Mouse (Mus musculus) heart, postnatal 25 days (tissue): Measurements from ENCODE around the gene Odr4. TPM values are rescaled to one million over a fixed set of nuclear protein-coding genes. Genes with fewer than 3 reads are reported as not detected.

Experiments
- DNase-seq: peaks from one replicate; pipeline ENCODE4 v3.0.0; 2022; ENCODE audit warnings: low spot score
- intact Hi-C: fragments of 180-260 bp; cut with DNase I; formaldehyde crosslinking; loops from one replicate; pipeline ENCODE4 v1.15.1; 2025
- total RNA-seq, 2 experiments: library from RNA; stranded (reverse); gene quantifications; 2 replicates each; pipeline ENCODE4 v1.2.3; 2021

Odr4 gene
- 10 to 100 TPM; 18.4 to 19.7 TPM for total RNA-seq

- intact Hi-C loops = no loop called here
- peak; percentile 97 for DNase-seq
Measured at GRCm38 (mm10) chr1:150392638-150393487, at the start of gene Odr4, which contains the start of gene Tpr. Gene Odr4 (minus strand): TSS chr1:150393080. Gene Tpr (plus strand): TSS chr1:150392838.

GRCm38 (mm10) chr1:150441731-150442130, 48.9 kb upstream of the Odr4 start:
- no peak for DNase-seq
- intact Hi-C loops = loop anchor here (2.0 kb wide), 1 partner anchor 27 kb away; no protein-coding TSS in a partner anchor

GRCm38 (mm10) chr1:150438641-150439040, 45.8 kb upstream of the Odr4 start:
- DNase-seq = no peak
- intact Hi-C loops = no loop called here

GRCm38 (mm10) chr1:150426216-150426615, 33.3 kb upstream of the Odr4 start:
- intact Hi-C loops = no loop called here
- DNase-seq = no peak

- no peak for DNase-seq
- intact Hi-C loops = no loop called here
Measured at GRCm38 (mm10) chr1:150425665-150426064, 32.8 kb upstream of the Odr4 start.

GRCm38 (mm10) chr1:150418426-150418825, 25.5 kb upstream of the Odr4 start:
- no peak for DNase-seq
- intact Hi-C loops = no loop called here

GRCm38 (mm10) chr1:150416006-150416405, 23.1 kb upstream of the Odr4 start:
- intact Hi-C loops = no loop called here
- DNase-seq = no peak

- intact Hi-C loops = no loop called here
- DNase-seq = no peak
Measured at GRCm38 (mm10) chr1:150409996-150410395, 17.1 kb upstream of the Odr4 start.

GRCm38 (mm10) chr1:150407285-150407684, 14.4 kb upstream of the Odr4 start:
- DNase-seq = no peak
- intact Hi-C loops = no loop called here

- no peak for DNase-seq
- intact Hi-C loops = no loop called here
Measured at GRCm38 (mm10) chr1:150404555-150404954, 11.7 kb upstream of the Odr4 start.

GRCm38 (mm10) chr1:150403914-150404313, 11.0 kb upstream of the Odr4 start:
- no peak for DNase-seq
- intact Hi-C loops = no loop called here

GRCm38 (mm10) chr1:150396001-150396400, 3.1 kb upstream of the Odr4 start:
- intact Hi-C loops = no loop called here
- DNase-seq = no peak

- intact Hi-C loops = no loop called here
- no peak for DNase-seq
Measured at GRCm38 (mm10) chr1:150393488-150393852, 590 bp upstream of the Odr4 start.

GRCm38 (mm10) chr1:150391931-150392637, 796 bp downstream of the Odr4 start:
- no peak for DNase-seq
- intact Hi-C loops = no loop called here

- no peak for DNase-seq
- intact Hi-C loops = no loop called here
Measured at GRCm38 (mm10) chr1:150389390-150390129, 3.3 kb downstream of the Odr4 start.

- intact Hi-C loops = no loop called here
- DNase-seq = no peak
Measured at GRCm38 (mm10) chr1:150387572-150387971, 5.3 kb downstream of the Odr4 start.

GRCm38 (mm10) chr1:150384138-150384537, 8.7 kb downstream of the Odr4 start:
- no peak for DNase-seq
- intact Hi-C loops = no loop called here

- intact Hi-C loops = loop anchor here (5.0 kb wide), 1 partner anchor 542 kb away; no protein-coding TSS in a partner anchor
Measured at GRCm38 (mm10) chr1:150374247-150374646, 18.6 kb downstream of the Odr4 start.

GRCm38 (mm10) chr1:150372895-150373294, 20.0 kb downstream of the Odr4 start:
- no peak for DNase-seq
- intact Hi-C loops = loop anchor here (5.0 kb wide), 1 partner anchor 541 kb away; no protein-coding TSS in a partner anchor

More at GRCm38 (mm10) chr1:150374247-150374646, 18.6 kb downstream of the Odr4 start:
- no peak for DNase-seq

- intact Hi-C loops = no loop called here
- no peak for DNase-seq
Measured at GRCm38 (mm10) chr1:150360864-150361263, 32.0 kb downstream of the Odr4 start.
